In the genomic region with DNA sequence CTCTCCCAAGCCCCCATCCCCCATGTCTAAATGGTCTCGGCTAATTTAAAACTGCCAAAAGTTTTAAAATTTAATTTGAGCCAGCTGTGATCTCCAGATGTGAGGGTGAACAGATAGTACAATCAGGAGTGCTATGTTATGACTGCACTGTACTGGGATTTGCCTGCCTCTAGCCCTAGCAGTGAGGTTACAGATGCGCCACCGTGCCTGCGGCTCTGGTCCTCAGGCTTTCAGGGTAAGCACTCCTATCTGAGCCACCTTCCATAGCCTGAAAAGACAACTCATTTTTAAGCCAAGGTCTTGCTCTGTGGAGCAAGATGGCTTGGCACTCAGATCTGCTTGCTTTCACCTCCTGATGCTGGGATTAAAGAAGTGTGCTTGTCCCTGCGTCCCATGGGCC, we compare ENCODE assay signal across 14 mouse cellular contexts.
"Had no signal": no experiment of that assay in that cellular context is flagged by ENCODE, and none has a peak within 500 bp of the region (broad histone marks: within the 10 kb centered on the region; RNA-seq: fewer than 3 reads in every experiment).

No protein-coding gene starts in this region.

- H3K27ac ChIP-seq: limb, embryonic 13.5 days; liver, embryonic 12.5 days; midbrain, embryonic 13.5 days; neural tube, embryonic 15.5 days had no signal

- H3K4me2 ChIP-seq: limb, embryonic 13.5 days; liver, embryonic 12.5 days; midbrain, embryonic 13.5 days; neural tube, embryonic 15.5 days had no signal

- ATAC-seq: liver, embryonic 12.5 days; midbrain, embryonic 13.5 days had no signal

- H3K4me3 ChIP-seq: limb, embryonic 13.5 days; liver, embryonic 12.5 days; midbrain, embryonic 13.5 days; neural tube, embryonic 15.5 days had no signal

- H3K9ac ChIP-seq: limb, embryonic 13.5 days; liver, embryonic 12.5 days; midbrain, embryonic 13.5 days; neural tube, embryonic 15.5 days had no signal

- H3K4me1 ChIP-seq: limb, embryonic 13.5 days; liver, embryonic 12.5 days; midbrain, embryonic 13.5 days; neural tube, embryonic 15.5 days had no signal

- H3K27me3 ChIP-seq: limb, embryonic 13.5 days; liver, embryonic 12.5 days; midbrain, embryonic 13.5 days; neural tube, embryonic 15.5 days had no signal

- H3K9me3 ChIP-seq: limb, embryonic 13.5 days; liver, embryonic 12.5 days; midbrain, embryonic 13.5 days; neural tube, embryonic 15.5 days had no signal

- DNase-seq: kidney, adult 2 months; kidney, postnatal 36 days; layer of hippocampus, adult 9-11 months; layer of hippocampus, postnatal 36 days; lung, postnatal 36 days; right cerebral cortex, adult 18-20 months; right cerebral cortex, postnatal 4 days; spleen, adult 18-20 months; thymus, adult 18-20 months; thymus, postnatal 14 days had no signal
